Mouse (Mus musculus) limb, embryonic 10.5 days (tissue): Measurements from ENCODE around the gene Hip1r. TPM values are rescaled to one million over a fixed set of nuclear protein-coding genes. Genes with fewer than 3 reads are reported as not detected.

ENCODE experiments used
- microRNA-seq: library from miRNA; unstranded; fragments of <30 nt; microRNA quantifications from one replicate; pipeline ENCODE4, GENCODE M21; 2017
- polyA plus RNA-seq: library from polyadenylated mRNA; unstranded; fragments of >200 nt; fragmentation: Nextera tagmentation; extraction: Ambion mirVana; gene quantifications from 2 replicates; pipeline ENCODE4 v1.2.1, GENCODE M21; 2016

The Hip1r gene
- polyA plus RNA-seq, 1 experiment from 2014 or later = 7.1 TPM

Small RNA genes lying within 50 kb of the gene (microRNA-seq; reads per million reads assigned to microRNA genes)
- gene Mir7032 = not detected

Other genes with a start within 250 kb of the Hip1r start
- gene Rsrc2, start 224.2 kb upstream of the Hip1r start, polyA plus RNA-seq = 113 and 138 TPM in 2 replicates
- gene Kntc1, start 223.9 kb upstream of the Hip1r start, polyA plus RNA-seq = 45.8 and 48.8 TPM in 2 replicates
- not detected in 2 replicates for gene Hcar2, start 108.1 kb upstream of the Hip1r start, polyA plus RNA-seq
- not detected in 2 replicates for gene Hcar1, start 93.6 kb upstream of the Hip1r start, polyA plus RNA-seq
- 179 and 186 TPM in 2 replicates for gene Denr, start 66.5 kb upstream of the Hip1r start, polyA plus RNA-seq
- 1.3 and 3.2 TPM in 2 replicates for gene Gm43518, start 46.2 kb upstream of the Hip1r start, polyA plus RNA-seq
- 4.0 and 6.2 TPM in 2 replicates for gene Ccdc62, start 42.9 kb upstream of the Hip1r start, polyA plus RNA-seq
- gene Vps37b, start 58.6 kb downstream of the Hip1r start, polyA plus RNA-seq = 40.5 and 42.6 TPM in 2 replicates
- 0.13 and 0.55 TPM in 2 replicates for gene Abcb9, start 122.2 kb downstream of the Hip1r start, polyA plus RNA-seq
- 13.2 and 16.2 TPM in 2 replicates for gene Ogfod2, start 138.7 kb downstream of the Hip1r start, polyA plus RNA-seq
- 139 and 150 TPM in 2 replicates for gene Arl6ip4, start 142.5 kb downstream of the Hip1r start, polyA plus RNA-seq